Mouse (Mus musculus): Measurements from ENCODE around the gene Ncoa4. TPM values are rescaled to one million over a fixed set of nuclear protein-coding genes. Genes with fewer than 3 reads are reported as not detected.

The Ncoa4 gene
- polyA plus RNA-seq, 1 experiment, result 103 TPM

DNA sequence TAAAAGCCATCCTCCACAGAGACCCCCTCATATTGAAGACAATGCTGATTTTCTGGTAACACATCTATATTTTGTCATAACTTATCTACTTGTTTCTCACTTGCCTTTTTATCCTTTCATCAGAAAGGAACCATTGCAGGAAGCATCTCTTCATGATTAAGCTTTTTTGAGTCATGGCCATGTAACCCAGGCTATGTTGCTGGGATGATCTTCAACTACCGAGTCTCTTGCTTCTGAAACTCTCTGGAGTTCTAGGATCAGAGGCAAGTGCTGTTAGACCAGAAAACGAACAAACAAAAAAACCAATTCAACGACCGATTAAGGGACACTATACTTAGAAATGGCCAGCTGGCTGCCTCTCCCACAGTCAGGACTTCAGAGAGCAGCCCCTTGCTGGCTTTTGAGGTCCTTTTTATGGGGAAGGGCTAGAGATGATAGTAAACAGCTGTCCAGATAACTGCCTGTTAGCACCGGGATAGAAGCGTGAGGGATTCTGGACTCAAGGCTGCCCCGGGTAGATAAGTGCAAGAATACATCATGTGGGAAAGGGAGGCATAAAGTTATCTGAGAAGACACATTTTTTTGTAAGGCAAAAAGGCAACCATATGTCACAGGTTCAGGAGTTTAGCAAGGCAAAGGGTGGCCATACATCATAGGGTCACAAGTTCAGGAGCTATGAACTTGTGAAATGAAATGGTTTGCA is 13.7 kb upstream of the Ncoa4 start:
- Histone ChIP-seq H3K4me1 (ENCODE audit: control insufficient read depth, insufficient read depth, low read length) (no peaks in the 10 kb centered on the region), H3K27ac (ENCODE audit: control insufficient read depth, insufficient read depth, low read depth, low read length) (no peak overlapping the region), H3K36me3 (ENCODE audit: control insufficient read depth, insufficient read depth, low read length) (no peaks in the 10 kb centered on the region), H3K4me3 (ENCODE audit: control insufficient read depth, low read depth, low read length) (no peak overlapping the region), H3K27me3 (ENCODE audit: control insufficient read depth, insufficient read depth, low read length) (no peaks in the 10 kb centered on the region)
- TF ChIP-seq POLR2A (IDR thresholded peaks at IDR 0.05; ENCODE audit: control insufficient read depth, low read depth, low read length) (no peak), CTCF (IDR thresholded peaks at IDR 0.05; ENCODE audit: control insufficient read depth, insufficient read depth, insufficient replicate concordance, low read depth, low read length) (no peak)

DNA sequence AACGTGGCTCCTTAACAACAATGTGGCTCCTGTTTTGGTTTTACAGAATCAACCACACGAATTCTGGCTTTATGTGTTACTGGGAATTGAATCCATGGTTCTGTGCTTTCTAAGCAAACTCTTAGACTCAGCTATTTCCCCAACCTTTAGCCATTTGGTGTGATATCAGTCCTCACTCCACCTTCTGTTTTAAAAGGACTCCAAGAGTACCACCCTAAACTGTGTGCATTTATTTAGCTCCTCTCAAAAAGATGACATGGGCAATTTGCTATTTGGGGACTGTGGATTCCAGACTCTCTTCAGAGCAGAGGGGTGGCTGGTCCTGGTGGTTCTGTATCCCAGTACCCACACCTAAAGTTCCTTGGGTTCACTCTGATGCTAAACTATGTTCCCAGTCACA is 13.1 kb upstream of the Ncoa4 start:
- Histone ChIP-seq H3K4me1 (ENCODE audit: control insufficient read depth, insufficient read depth, low read length) (no peaks in the 10 kb centered on the region), H3K27ac (ENCODE audit: control insufficient read depth, insufficient read depth, low read depth, low read length) (no peak overlapping the region), H3K27me3 (ENCODE audit: control insufficient read depth, insufficient read depth, low read length) (no peaks in the 10 kb centered on the region), H3K36me3 (ENCODE audit: control insufficient read depth, insufficient read depth, low read length) (no peaks in the 10 kb centered on the region), H3K4me3 (ENCODE audit: control insufficient read depth, low read depth, low read length) (no peak overlapping the region)
- TF ChIP-seq POLR2A (IDR thresholded peaks at IDR 0.05; ENCODE audit: control insufficient read depth, low read depth, low read length) (no peak), CTCF (IDR thresholded peaks at IDR 0.05; ENCODE audit: control insufficient read depth, insufficient read depth, insufficient replicate concordance, low read depth, low read length) (no peak)

DNA sequence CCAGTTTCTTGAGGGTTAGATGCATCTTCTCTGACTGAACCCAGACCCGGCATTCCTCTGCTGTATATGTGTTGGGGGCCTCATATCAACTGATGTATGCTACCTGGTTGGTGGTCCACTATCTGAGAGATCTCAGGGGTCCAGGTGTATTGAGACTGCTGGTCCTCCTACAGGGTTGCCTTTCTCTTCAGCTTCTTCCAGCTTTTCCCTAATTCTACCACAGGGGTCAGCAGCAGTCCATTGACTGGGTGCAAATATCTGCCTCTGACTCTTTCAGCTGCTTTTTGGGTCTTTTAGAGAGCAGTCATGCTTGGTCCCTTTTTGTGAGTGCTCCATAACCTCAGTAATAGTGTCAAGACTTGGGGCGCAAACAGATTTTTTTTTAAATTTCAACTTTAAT is 8.8 kb upstream of the Ncoa4 start:
- no peaks in the 10 kb centered on the region for H3K4me1 ChIP-seq (ENCODE audit: control insufficient read depth, insufficient read depth, low read length)
- no peaks in the 10 kb centered on the region for H3K27me3 ChIP-seq (ENCODE audit: control insufficient read depth, insufficient read depth, low read length)
- no peak overlapping the region for H3K4me3 ChIP-seq (ENCODE audit: control insufficient read depth, low read depth, low read length)
- no peak overlapping the region for H3K27ac ChIP-seq (ENCODE audit: control insufficient read depth, insufficient read depth, low read depth, low read length)
- TF ChIP-seq CTCF (IDR thresholded peaks at IDR 0.05; ENCODE audit: control insufficient read depth, insufficient read depth, insufficient replicate concordance, low read depth, low read length) (no peak), POLR2A (IDR thresholded peaks at IDR 0.05; ENCODE audit: control insufficient read depth, low read depth, low read length) (no peak)
- H3K36me3 ChIP-seq (ENCODE audit: control insufficient read depth, insufficient read depth, low read length), result no peaks in the 10 kb centered on the region

DNA sequence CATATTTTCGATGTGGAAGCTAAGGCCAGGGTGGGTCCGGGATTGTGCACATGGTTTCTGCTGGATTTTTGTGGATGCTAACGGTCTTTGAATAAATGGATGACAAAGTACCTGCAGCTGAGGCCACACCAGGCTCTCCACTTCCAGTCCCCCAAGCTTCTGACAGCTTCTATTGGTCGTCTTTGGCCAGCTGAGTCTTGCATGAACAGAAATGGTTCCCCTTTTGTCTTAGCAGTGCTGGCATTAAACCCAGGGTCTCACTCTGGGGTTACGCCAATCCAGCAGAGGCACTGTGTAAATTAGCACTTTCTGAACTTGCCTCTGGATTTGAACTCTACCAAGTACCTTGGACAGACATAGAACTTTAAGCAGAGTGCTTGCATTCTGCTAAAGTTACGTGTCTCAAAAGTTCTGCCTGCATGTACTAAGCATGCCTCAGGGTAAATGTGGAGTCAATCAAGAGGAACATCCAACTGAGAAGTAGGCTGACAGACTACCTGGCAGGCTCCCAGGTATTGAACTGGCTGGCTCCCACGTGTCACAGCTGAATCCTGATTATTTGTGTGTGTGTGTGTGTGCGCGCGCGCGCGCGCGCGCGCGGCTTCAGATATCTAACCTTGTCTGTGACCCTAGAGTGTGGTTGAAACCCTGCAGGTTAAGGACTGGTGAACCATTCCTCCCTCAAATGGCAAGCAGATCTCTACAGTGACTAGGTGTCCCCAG is 7.3 kb upstream of the Ncoa4 start:
- Histone ChIP-seq H3K36me3 (ENCODE audit: control insufficient read depth, insufficient read depth, low read length) (no peaks in the 10 kb centered on the region), H3K4me1 (ENCODE audit: control insufficient read depth, insufficient read depth, low read length) (no peaks in the 10 kb centered on the region), H3K4me3 (ENCODE audit: control insufficient read depth, low read depth, low read length) (no peak overlapping the region), H3K27me3 (ENCODE audit: control insufficient read depth, insufficient read depth, low read length) (no peaks in the 10 kb centered on the region), H3K27ac (ENCODE audit: control insufficient read depth, insufficient read depth, low read depth, low read length) (no peak overlapping the region)
- TF ChIP-seq CTCF (IDR thresholded peaks at IDR 0.05; ENCODE audit: control insufficient read depth, insufficient read depth, insufficient replicate concordance, low read depth, low read length) (no peak), POLR2A (IDR thresholded peaks at IDR 0.05; ENCODE audit: control insufficient read depth, low read depth, low read length) (no peak)

DNA sequence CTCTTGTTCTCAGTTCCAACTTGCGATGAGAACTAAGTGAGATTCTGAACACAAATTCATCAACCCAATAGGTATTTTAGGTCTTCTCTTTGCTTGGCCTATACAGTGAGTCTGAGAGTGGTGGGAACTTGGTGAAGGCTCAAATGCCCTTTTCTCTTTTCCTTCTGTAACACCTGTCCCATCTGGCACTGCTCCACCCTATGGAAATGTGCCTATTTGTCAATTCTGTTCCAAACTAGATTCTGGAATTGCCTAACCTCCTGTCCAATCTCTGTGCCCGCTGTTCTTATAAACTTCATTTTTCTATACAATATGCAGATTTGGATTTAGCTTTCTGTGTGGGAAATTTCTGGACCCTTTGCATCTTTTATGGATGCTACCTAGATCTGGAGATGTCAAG is 6.5 kb upstream of the Ncoa4 start:
- Histone ChIP-seq H3K4me3 (ENCODE audit: control insufficient read depth, low read depth, low read length) (no peak overlapping the region), H3K27ac (ENCODE audit: control insufficient read depth, insufficient read depth, low read depth, low read length) (no peak overlapping the region), H3K27me3 (ENCODE audit: control insufficient read depth, insufficient read depth, low read length) (no peaks in the 10 kb centered on the region), H3K4me1 (ENCODE audit: control insufficient read depth, insufficient read depth, low read length) (no peaks in the 10 kb centered on the region), H3K36me3 (ENCODE audit: control insufficient read depth, insufficient read depth, low read length) (no peaks in the 10 kb centered on the region)
- TF ChIP-seq POLR2A (IDR thresholded peaks at IDR 0.05; ENCODE audit: control insufficient read depth, low read depth, low read length), result no peak
- TF ChIP-seq CTCF (IDR thresholded peaks at IDR 0.05; ENCODE audit: control insufficient read depth, insufficient read depth, insufficient replicate concordance, low read depth, low read length), result no peak

DNA sequence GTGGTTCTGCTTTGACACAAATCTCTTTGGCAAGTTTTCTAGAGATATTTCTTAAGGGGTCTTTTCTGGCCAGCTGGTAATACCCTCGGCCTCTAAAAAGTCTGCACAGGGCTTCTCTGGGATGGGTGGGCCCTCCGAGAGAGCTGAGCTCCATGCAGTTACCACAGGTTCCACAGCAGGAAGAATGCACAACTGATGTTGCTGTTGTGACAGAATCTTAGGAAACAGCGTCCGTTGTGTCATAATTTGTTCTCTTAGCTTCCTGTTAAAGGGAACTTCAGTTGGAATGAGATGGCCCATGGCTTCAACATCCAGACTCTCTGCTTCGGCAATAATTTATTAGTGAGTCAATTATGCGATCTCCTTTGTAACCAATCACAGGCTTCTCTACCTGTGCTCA is 4.9 kb upstream of the Ncoa4 start:
- no peaks in the 10 kb centered on the region for H3K27me3 ChIP-seq (ENCODE audit: control insufficient read depth, insufficient read depth, low read length)
- H3K4me1 ChIP-seq (ENCODE audit: control insufficient read depth, insufficient read depth, low read length), result peaks cover 4% of the 10 kb centered on the region
- H3K36me3 ChIP-seq (ENCODE audit: control insufficient read depth, insufficient read depth, low read length), result no peaks in the 10 kb centered on the region
- H3K27ac ChIP-seq (ENCODE audit: control insufficient read depth, insufficient read depth, low read depth, low read length), result no peak overlapping the region
- no peak overlapping the region for H3K4me3 ChIP-seq (ENCODE audit: control insufficient read depth, low read depth, low read length)
- no peak for TF ChIP-seq POLR2A (IDR thresholded peaks at IDR 0.05; ENCODE audit: control insufficient read depth, low read depth, low read length)
- no peak for TF ChIP-seq CTCF (IDR thresholded peaks at IDR 0.05; ENCODE audit: control insufficient read depth, insufficient read depth, insufficient replicate concordance, low read depth, low read length)

DNA sequence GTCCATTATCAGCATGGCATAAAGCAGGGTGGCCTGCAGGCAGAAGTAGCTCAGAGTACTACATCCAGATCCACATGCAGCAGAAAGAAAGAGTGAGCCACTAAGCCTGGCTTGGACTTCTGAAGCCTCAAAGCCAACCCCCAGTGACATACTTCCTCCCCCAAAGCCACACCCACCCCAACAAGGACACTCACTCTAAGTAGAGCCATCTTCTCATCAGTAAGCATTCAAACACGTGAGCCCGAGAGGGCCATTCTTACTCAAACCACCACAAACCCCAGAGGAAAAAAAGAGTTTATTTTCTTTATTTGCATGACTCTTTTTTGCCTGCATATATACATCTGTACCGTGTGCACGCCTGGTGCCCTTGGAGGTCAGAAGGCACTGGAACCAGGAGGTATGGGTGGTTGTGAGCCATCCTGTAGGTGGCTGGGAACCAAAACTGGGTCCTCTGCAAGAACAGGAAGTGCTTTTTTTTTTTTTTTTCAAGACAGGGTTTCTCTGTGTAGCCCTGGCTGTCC is 455 bp upstream of the Ncoa4 start:
- Histone ChIP-seq H3K4me1 (ENCODE audit: control insufficient read depth, insufficient read depth, low read length) (peaks cover 10% of the 10 kb centered on the region), H3K27me3 (ENCODE audit: control insufficient read depth, insufficient read depth, low read length) (no peaks in the 10 kb centered on the region), H3K27ac (ENCODE audit: control insufficient read depth, insufficient read depth, low read depth, low read length) (peak overlapping the region; percentile 41), H3K4me3 (ENCODE audit: control insufficient read depth, low read depth, low read length) (peak overlapping the region; percentile 93), H3K36me3 (ENCODE audit: control insufficient read depth, insufficient read depth, low read length) (no peaks in the 10 kb centered on the region)
- TF ChIP-seq CTCF (IDR thresholded peaks at IDR 0.05; ENCODE audit: control insufficient read depth, insufficient read depth, insufficient replicate concordance, low read depth, low read length) (no peak), POLR2A (IDR thresholded peaks at IDR 0.05; ENCODE audit: control insufficient read depth, low read depth, low read length) (no peak)

Data from testis, adult 2 months (tissue).